Mouse (Mus musculus) adrenal gland, adult (tissue): ENCODE results near the gene Stard13.

Source experiments
- DNase-seq, 2 experiments: peaks; one replicate each; pipeline ENCODE4 v3.0.0; 2022 to 2023; ENCODE audit warnings: low spot score in 1 of 2; ENCODE audit not compliant: inconsistent age in 2 of 2

Gene Stard13

DNA sequence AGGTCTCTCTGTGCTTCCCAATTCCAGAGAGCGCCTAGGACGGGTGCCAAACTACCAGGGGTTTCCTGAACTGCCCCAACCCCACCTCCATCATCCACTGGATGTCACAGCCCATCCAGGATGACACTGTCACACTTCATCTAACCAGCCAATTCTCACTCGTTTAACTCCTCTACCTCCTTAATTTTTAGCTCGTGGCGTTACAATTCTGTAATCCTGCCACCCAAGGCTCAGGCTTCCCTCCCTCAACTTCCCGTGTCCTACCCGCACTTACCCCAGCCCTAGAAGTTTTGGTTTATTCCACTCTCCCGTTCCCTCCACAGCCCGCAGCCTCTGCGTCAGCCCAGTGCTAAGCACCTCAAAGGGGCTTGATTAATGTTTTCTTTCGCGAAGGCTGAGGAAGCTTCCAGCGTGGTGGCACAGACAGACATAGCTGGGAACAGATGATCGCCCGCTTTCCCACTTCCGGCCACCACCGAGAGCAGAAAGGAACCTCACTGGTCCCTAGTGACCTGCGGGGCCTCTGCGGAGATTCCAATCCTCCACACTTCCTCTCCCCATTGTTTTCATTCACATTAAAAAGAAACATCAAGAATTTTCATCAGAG, 125.2 kb downstream of the Stard13 start:
- DNase-seq = no peak

DNA sequence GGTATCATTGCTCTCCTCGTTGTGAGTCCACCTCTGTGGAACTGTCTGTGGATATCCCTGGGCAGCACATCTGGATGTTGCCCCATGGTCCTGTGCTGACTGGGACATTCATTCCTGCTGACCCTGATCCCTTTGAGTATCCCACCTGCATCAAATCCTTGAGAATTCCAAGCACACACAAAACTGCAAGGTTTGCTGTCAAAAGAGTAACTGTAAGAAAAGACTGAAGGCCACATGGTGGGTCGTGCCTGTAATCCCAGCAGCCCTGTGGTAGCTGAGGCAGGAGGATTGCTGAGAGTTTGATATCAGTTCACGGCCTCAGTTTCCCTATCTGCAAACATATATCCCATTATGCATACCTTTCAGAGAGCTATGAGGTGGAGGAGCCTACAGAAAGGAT, 126.8 kb downstream of the Stard13 start:
- no peak for DNase-seq

DNA sequence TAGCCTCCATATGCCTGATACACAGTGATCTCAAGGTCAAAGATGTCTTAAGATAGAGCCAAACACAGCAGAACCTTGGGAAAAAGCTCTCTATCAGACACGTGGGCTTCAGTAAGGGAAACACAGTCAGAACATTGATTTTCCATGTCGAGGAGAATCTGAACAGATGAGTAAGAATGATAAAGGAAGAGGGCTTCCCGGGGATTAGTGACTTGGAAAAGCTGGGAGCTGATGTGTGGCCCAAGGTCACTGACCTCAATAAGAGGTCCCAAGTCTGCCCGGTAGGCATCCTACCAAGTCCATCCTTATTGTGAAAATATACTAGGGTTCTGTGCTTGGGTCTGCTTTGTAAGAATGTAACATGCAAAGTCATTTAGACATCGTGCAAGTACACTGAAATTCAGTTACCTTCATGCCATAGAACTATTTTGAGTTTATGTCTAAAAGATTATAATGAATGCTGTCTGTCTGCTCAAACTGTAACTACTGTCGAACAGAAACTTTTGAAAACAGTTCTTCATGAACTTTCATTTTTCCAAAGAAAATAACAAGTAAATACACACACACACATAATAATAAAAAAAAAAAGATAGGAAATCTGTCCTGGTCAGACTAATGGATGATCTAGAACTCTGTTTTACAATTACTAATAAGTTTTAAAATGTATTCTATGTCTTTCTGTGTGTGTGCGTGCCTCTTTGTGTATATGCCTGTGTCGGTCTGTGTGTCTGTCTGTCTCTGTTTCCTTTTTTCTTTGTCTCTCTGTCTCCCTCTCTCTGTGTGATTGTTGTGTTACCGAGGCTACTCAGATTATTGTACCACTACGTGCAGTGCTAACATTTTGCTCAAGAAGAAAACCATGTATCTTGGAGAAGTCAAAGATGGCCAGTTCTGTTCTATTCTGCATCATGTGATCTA, 128.3 kb downstream of the Stard13 start:
- DNase-seq = no peak

DNA sequence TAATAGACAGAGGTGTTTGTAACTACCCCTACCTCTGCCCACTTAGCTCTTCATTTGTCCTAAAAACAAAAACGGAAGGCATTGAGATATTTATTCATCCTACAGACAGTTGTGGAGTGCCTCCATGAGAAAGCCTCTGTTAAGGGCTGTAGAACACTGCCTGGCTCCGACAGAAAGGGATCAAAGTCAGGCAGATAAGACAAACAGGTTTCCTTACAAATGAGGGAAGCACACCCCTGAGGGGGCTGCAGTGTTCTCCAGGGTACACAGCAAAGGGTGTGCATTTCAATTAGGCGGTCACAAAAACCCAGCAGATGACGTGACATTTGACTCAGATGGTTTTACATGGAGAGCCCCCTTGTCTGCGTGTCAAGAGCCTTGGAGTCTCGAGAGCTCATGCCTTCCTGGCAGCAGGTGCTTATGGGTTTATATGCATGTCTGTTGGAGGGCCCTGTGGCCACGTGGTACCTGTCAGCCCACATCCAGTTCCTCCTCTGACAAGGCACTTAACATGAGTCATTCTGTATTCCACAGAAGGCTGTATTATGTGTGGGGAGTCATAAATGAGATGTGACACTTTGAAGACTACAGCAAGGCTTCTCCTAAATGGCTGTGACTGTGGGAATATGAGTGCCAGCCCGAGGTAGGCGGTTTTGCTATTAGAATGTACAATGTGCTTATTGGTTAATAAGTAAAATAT, 129.1 kb downstream of the Stard13 start:
- DNase-seq = no peak

DNA sequence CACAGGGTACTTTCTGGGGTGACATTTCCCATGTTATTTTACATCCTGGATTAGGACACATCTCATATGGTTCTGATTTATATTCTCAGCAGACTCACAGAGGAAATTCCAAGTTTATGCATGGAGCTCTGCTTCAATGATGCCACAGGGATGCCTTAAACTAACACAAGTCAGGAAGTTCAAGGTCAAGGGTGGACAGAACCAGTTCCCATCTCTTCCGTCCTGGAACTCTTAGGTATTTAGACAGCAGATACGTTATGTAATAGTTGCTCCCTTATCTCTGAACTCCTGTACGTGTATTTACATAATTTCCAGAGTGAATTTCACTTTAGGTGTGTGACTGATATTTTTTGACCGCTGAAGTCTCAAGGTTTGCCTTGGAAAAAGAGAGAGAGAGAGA, 130.4 kb downstream of the Stard13 start:
- DNase-seq = no peak

DNA sequence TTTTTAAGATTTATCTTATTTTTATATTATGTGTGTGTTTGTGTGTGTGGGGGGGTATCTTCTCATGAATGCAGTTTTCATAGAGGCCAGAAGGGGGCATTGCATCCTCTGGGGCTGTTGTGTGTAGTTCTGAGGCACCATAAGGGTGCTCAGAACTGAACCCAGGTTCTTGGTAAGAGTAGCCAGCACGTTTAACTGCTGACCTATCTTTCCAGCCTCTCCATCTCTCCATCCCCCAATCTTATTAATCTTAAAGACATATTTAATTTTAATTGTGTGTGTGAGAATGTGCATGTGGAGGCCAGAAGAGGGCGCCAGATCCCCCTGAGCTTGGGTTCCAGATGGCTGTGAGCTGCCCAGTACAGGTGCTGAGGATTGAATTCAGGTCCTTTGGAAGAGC, 131.4 kb downstream of the Stard13 start:
- no peak for DNase-seq

DNA sequence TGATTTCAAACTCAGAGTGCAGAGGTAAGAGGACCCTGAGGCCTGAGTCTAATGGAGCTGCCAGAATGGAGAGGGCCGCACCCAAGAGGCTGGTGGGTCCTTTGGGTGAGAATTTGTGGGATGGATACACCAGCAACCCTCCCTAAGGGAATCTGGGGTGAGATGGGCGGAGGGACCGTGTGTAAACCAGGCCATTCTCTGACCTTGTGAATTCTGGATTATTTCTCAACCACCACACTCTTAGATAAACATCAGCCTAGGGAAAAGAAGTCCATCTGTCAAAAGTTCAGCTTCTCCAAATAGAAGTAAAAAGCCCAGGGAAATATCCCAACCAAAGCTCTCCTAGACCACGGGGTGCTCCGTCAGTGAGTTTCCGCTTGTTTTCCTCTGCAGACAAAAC, 137.6 kb downstream of the Stard13 start:
- peak in 1 of 2 experiments; percentile 54 for DNase-seq

DNA sequence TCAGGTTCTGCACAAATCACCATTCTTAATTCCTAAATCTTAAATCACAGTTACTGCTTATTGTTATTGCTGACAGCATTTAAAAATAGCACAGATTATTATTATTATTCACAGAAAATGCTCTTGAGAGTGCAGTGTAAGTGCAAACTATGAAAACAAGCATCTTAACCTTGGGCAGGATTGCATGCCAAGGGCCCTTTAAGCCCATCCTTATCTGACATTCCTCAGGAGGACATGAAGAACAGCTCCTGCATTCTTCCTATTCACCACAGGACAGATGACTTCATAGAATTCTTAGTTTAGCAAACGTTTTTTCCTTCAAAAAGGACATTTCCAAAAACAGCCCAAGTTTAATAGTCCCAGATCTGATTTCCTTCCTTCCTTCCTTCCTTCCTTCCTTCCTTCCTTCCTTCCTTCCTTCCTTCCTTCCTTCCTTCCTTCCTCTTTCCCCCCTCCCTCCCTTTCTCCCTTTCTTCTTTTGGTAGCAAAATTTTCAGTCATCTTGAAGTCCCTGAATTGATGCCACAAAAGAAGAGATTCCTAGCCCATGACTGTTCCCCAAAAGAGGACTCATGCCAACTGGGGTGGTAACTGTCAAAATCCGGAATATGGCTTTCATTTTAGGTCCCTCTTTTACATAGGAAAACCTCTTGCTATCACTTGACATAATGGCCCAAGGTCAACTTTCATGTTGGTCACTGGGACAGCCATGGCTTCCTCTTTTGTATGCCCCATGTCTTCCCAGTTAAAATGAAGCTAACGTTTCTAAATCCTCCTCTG, 140.6 kb downstream of the Stard13 start:
- no peak for DNase-seq

DNA sequence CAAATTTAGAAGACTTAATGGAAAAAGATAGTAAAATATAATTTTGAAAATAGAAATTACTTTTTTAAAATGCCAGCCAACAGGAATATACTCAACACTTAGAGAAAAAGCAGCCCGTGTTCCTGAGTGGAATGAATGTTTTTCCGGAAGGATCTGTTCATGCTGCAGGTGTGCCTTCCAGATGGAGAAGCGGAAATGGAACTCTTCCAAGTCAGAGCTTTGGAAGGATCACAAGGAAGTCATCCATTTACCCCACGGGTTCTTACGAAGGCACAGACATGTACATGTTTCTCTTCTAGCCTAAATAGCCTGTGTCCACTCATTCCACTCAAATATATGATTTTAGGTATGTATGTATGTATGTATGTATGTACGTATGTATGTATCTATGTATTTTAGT, 142.6 kb downstream of the Stard13 start:
- DNase-seq = no peak

DNA sequence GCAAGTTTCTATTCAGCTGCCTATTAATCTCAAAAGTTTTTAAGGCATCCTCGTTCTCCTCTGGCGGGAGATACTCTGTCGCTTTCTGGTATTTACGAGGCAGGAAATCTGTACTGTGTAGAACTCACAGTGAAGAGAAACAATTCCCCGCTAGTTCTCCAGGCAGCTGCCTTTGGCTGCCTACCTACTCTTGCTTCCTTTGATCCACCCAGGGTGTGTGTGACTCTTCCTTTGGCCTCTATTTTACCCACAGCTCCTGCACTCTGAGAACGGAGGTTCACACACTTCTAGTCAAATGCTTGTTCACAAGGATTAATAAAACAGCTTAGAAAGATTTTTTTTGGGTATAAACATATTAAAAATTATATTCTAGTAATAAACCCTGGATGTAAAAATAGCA, 144.4 kb downstream of the Stard13 start:
- DNase-seq = no peak

DNA sequence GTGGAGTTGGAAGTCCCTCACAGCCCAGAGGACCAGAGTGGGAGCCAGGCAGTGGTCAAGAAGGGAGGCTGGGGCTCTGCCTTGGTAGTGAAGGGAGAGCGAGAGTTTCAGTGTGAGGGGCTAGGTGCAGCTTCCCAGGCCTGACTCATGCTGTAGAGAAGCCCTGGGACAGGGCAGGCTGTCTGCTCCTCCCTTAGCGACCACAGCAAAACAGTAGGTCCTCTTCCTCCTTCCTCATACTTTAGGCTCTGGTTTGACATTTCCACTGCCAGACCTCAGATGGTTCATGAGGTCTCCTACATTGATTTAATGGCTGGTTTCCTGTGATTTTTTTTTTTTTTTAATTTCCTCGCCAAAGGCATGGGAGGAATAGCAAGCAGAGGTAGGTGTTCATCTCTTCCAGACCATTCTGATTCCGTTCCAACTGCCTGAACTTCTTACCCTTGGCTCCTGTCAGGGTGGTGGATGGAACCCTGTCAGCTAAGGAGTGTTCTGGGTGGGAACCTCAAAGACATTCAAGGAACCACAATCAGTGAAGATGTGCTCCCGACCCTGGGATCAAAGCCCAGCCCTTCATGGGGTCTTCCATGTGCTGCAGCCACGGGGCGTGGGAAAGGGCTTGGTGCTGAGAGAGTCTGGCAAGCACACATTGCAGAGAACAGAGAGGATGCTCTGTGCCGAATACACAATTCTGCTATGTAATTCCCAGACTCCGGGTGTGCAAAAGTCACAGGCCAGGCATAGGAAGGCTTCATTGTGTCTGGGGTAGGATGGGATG, 147.0 kb downstream of the Stard13 start:
- DNase-seq = no peak

DNA sequence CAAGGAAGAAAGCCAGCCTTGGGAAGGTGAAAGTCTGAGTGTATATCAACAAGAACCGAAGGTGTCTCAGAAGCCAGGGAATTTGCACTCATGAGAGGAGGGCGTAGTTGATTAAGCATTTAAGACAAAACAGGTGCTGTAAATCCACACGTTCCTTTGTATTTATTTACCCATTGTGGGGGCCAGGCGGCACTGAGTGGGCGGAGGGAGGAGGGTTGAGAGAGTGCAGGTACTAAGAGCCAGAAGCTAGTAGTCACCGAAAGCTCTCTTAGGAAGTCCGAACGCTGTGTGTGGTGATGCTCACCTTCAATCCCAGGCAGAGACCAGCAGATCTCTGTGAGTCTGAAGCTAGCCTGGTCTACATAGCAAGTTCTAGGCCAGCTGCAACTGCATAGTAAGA, 147.9 kb downstream of the Stard13 start:
- no peak for DNase-seq

DNA sequence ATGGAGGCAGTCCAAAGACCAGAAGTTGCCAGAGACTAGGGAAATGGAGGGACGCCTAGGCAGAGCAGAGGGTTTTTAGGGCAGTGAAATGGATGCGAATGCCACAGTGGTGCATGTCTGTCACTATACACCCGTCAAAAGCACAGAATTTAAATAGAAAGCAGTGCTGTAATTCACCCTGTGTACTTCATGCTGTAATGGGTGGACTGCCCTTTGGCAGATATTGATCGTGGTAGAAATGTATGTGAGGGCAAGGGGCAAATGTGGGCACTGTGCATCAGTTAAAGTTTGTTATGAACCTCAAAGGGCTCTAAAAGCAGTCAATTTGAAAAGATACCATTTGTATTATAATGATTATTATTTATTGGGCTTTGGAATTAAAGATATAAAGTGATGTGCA, 153.4 kb downstream of the Stard13 start:
- no peak for DNase-seq

DNA sequence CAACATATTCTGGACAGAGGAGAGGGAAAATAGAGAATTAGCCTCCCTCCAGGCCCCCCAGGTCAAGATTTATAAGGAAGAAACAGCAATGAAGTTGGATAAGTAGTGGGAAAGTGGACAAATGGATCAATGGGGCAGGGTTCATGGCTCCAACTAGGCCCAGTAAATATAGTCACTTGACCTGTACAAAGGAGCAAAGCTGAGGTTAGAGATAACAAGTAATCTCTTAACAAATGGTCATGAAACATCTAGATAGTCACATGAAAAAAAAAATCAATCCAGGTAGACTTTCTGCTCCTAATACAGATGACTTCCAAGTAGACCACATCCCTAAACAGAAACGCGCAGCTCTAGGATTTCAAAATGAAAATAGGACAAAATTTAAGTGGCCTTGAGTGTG, 155.7 kb downstream of the Stard13 start:
- no peak for DNase-seq

DNA sequence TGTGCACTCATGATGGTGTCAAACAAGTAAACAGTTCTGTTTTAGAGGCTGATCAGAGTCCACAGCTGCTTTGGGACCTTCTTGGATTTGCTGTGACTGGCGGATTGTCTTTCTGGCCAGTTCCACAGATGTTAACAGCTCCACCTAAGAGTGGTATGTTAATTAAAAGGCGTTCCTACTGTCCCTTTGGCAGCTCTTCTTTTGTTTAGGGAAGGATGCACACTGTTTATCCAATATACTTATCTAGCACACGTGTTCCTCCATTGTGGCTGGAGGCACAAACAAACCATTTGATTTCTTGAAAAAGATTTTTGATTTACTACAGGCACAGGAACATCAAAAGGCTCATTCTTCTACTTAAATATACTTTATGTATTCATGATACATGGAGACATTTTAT, 156.7 kb downstream of the Stard13 start:
- DNase-seq = no peak

DNA sequence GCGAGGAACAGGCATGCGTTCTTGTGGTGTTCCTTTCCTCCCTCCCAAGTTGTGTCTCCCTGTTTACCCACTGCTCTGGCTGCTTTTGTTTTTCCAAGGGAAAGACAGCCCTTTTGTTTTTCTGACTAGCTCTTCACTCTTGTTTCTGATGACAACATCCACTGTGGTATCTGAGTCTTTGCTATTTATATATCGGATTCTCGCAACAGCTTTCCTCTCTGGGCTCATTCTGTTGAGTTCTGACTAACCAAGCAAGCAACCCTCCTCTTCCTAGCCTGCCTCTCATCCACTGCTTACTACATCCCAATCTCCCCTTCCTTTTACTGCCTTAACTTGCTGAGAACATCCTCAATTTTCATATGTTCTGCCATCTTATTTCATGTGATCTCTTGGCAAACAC, 159.4 kb downstream of the Stard13 start:
- DNase-seq = no peak

DNA sequence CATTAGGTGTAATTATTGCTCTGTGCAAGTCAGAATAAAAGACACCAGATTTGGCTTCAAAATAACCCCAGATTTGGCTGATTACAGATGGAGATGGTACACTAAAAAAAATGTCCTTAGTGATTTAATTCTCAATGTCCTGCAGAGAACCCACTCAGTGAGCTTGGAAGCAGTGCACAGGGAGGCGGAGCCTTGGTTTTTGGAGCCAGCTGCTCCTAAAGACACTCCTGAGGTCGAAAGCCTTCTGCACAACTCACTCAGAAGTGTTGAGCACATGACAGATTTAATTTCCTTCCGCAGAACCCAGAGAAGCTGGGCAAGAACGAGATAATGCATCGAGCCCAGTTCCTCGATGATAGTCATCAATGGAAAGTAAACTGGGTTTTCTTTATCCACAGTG, 162.2 kb downstream of the Stard13 start:
- DNase-seq = no peak

DNA sequence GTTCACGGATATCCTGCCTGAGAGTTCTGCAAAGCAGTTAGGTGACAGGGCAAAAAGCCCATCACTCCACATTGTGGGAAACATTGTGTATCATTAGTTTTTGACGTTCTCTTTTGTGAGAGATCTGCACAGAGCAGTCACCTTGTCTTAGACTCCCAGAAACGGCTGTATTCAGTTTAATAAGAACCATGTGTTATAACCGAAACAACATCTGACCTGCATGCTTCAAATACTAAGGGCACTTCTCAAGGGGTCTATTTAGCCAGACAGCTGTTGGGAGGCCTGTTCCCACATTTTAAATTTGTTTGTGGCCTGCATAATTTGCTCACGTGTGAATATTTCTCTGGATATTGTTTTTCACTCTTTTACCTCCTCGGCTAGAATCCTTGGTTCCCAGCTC, 162.7 kb downstream of the Stard13 start:
- DNase-seq = no peak

DNA sequence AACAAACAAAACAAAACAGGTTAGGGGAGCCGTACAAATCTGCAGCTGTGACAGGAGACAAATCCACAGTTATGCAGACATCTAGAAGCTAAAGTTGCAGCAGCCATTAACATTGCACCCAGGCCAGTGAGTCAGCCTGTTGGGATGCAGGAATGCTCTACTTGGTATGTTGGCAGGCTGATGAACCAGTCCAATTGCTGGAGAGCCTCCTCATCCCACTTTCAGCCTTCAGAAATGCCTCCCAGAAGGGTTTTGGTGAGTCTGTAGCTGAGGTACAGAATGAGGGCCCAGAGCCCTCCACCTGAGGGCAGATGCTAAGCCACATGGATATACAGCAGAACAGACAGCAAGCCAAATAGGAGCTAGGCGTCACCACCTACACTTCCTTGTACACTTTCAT, 164.1 kb downstream of the Stard13 start:
- no peak for DNase-seq

DNA sequence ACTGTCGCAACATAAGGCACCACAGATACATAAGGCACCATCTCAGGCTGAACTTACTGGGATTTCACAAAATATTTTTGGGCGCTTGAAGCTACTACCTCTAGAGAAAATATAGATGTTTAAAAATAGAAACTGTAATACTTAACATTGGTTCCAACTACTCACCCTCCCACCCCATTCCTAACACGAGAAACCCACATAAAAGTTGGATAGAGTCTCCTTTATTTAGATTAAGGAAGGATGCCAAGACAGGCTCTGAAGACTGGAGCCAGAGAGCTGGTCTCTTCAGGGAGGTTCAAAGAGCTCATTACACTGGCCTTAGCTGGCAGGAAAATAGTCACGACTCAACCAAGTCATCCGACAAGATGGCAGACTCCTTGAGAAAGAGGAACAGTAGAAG, 167.6 kb downstream of the Stard13 start:
- no peak for DNase-seq

DNA sequence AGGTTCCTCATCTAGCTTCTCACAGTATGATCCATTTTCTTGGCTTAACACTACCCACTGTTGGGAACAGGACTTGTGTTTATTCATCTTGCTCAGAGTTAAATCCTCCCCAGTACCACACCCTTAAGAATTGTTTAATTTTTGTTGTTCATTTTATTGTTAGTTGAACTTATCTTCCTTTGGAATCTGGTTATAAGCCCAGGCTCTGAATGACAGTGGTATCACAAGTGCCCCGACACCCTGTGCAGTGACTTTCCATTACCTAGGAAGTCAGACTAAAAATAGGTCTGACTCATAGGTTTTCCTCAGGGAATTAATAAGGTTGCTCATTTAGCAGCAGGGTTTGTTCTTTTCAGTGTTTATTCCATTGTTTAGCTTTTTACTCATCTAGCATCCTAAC, 168.4 kb downstream of the Stard13 start:
- DNase-seq = no peak
